Mouse (Mus musculus): ENCODE data around the gene Kdf1.
"Not testable (repeated sequence)": the region's sequence is repeated elsewhere in the genome, so short reads cannot be mapped to it uniquely, and the experiment has no call there.

DNA sequence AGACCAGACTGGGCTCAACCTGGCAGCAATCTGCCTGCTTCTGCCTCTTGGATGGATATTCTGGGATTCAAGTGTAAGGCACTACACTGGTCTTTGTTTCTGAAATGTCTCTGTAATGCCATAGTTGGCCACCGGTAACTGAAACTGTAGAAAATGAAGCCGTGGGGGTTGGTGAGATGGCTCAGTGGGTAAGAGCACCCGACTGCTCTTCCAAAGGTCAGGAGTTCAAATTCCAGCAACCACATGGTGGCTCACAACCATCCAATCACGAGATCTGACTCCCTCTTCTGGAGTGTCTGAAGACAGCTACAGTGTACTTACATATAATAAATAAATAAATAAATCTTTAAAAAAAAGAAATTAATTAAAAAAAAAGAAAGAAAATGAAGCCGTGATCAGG, 6.3 kb upstream of the Kdf1 start:
- TF ChIP-seq TAL1 (IDR thresholded peaks at IDR 0.05; ENCODE audit: low read length); POLR2A (IDR thresholded peaks at IDR 0.05; ENCODE audit: control insufficient read depth in 1 of 2, insufficient read depth in 1 of 2, low read depth in 1 of 2, low read length in 2 of 2, poor library complexity in 1 of 2); CTCF (IDR thresholded peaks at IDR 0.05 in 2 of 3, conservative IDR thresholded peaks at IDR 0.05 in 1 of 3; ENCODE audit: control insufficient read depth in 1 of 3, insufficient read depth in 1 of 3, low read depth in 2 of 3, low read length in 3 of 3, poor library complexity in 1 of 3, severe bottlenecking in 1 of 3); MAZ (IDR thresholded peaks at IDR 0.05; ENCODE audit: low read depth, low read length); GATA1 (IDR thresholded peaks at IDR 0.05; ENCODE audit: low read depth, low read length); MAX (IDR thresholded peaks at IDR 0.05; ENCODE audit: low read length); MAFK (IDR thresholded peaks at IDR 0.05; ENCODE audit: borderline replicate concordance, low read depth, low read length): not testable (repeated sequence)

Measured in MEL (cell line).